Mouse (Mus musculus): ENCODE data around the gene Abca4. TPM values are rescaled to one million over a fixed set of nuclear protein-coding genes. Genes with fewer than 3 reads are reported as not detected.

The Abca4 gene
- polyA plus RNA-seq, 1 experiment from 2014 or later = 1.3 TPM

- no peaks in the 10 kb centered on the region for H3K9me3 ChIP-seq (replicated peaks)
- H3K4me3 ChIP-seq = no peak overlapping the region
- no peaks in the 10 kb centered on the region for H3K36me3 ChIP-seq
- no peak for ATAC-seq
- 65% methylated on average over 4 of the region's 4 CpGs for WGBS (ENCODE audit: insufficient replicate concordance)
- no peak overlapping the region for H3K27ac ChIP-seq
- no peaks in the 10 kb centered on the region for H3K27me3 ChIP-seq (replicated peaks)
- H3K4me1 ChIP-seq = no peaks in the 10 kb centered on the region
- H3K4me2 ChIP-seq = no peak overlapping the region
- no peak overlapping the region for H3K9ac ChIP-seq
Measured at GRCm38 (mm10) chr3:122196621-122197298, 152.5 kb downstream of the Abca4 start.

- 52% methylated on average over 2 of the region's 2 CpGs for WGBS (ENCODE audit: insufficient replicate concordance)
- Histone ChIP-seq H3K9me3 (replicated peaks) (no peaks in the 10 kb centered on the region), H3K27ac (0 out of 2 replicates have a peak overlapping the region, but pooled peaks have one; percentile 30), H3K4me1 (peaks cover 11% of the 10 kb centered on the region; the same call in 1 of the 2 replicates), H3K27me3 (replicated peaks) (no peaks in the 10 kb centered on the region), H3K9ac (no peak overlapping the region), H3K4me2 (no peak overlapping the region), H3K36me3 (no peaks in the 10 kb centered on the region), H3K4me3 (no peak overlapping the region)
- no peak for ATAC-seq
Measured at GRCm38 (mm10) chr3:122198532-122198931, 154.3 kb downstream of the Abca4 start.

- Histone ChIP-seq H3K9me3 (replicated peaks) (no peaks in the 10 kb centered on the region), H3K4me3 (no peak overlapping the region), H3K4me1 (peaks cover 11% of the 10 kb centered on the region; the same call in 1 of the 2 replicates), H3K27ac (0 out of 2 replicates have a peak overlapping the region, but pooled peaks have one; percentile 30), H3K36me3 (no peaks in the 10 kb centered on the region), H3K27me3 (replicated peaks) (no peaks in the 10 kb centered on the region), H3K9ac (no peak overlapping the region), H3K4me2 (no peak overlapping the region)
- WGBS (ENCODE audit: insufficient replicate concordance) = 68% methylated on average over 8 of the region's 8 CpGs
- ATAC-seq = peak; percentile 70
Measured at GRCm38 (mm10) chr3:122198966-122199381, 154.7 kb downstream of the Abca4 start.

GRCm38 (mm10) chr3:122199600-122199999, 155.4 kb downstream of the Abca4 start:
- WGBS (ENCODE audit: insufficient replicate concordance) = 79% methylated on average over 4 of the region's 4 CpGs
- no peak for ATAC-seq

GRCm38 (mm10) chr3:122200017-122200416, 155.8 kb downstream of the Abca4 start:
- Histone ChIP-seq H3K36me3 (no peaks in the 10 kb centered on the region), H3K4me3 (no peak overlapping the region), H3K27ac (no peak overlapping the region), H3K9ac (no peak overlapping the region), H3K4me2 (no peak overlapping the region), H3K4me1 (peaks cover 11% of the 10 kb centered on the region; the same call in 1 of the 2 replicates), H3K9me3 (replicated peaks) (no peaks in the 10 kb centered on the region), H3K27me3 (replicated peaks) (no peaks in the 10 kb centered on the region)
- no peak for ATAC-seq
- WGBS (ENCODE audit: insufficient replicate concordance) = 75% methylated on average over 5 of the region's 5 CpGs

More at GRCm38 (mm10) chr3:122199600-122199999, 155.4 kb downstream of the Abca4 start:
- H3K27me3 ChIP-seq (replicated peaks) = no peaks in the 10 kb centered on the region
- no peak overlapping the region for H3K27ac ChIP-seq
- H3K9me3 ChIP-seq (replicated peaks) = no peaks in the 10 kb centered on the region
- H3K4me1 ChIP-seq = peaks cover 11% of the 10 kb centered on the region; the same call in 1 of the 2 replicates
- H3K9ac ChIP-seq = no peak overlapping the region
- no peaks in the 10 kb centered on the region for H3K36me3 ChIP-seq
- H3K4me3 ChIP-seq = no peak overlapping the region
- H3K4me2 ChIP-seq = no peak overlapping the region

GRCm38 (mm10) chr3:122200447-122200846, 156.2 kb downstream of the Abca4 start:
- Histone ChIP-seq H3K27me3 (replicated peaks) (no peaks in the 10 kb centered on the region), H3K36me3 (no peaks in the 10 kb centered on the region), H3K9me3 (replicated peaks) (no peaks in the 10 kb centered on the region), H3K4me1 (peaks cover 11% of the 10 kb centered on the region; the same call in 1 of the 2 replicates), H3K27ac (no peak overlapping the region), H3K9ac (no peak overlapping the region), H3K4me2 (no peak overlapping the region), H3K4me3 (no peak overlapping the region)
- ATAC-seq = no peak
- WGBS (ENCODE audit: insufficient replicate concordance) = 75% methylated on average over 5 of the region's 5 CpGs

GRCm38 (mm10) chr3:122202307-122202732, 158.1 kb downstream of the Abca4 start:
- no peak for ATAC-seq
- no peak overlapping the region for H3K27ac ChIP-seq
- H3K4me3 ChIP-seq = no peak overlapping the region
- no peaks in the 10 kb centered on the region for H3K27me3 ChIP-seq (replicated peaks)
- 26% methylated on average over 5 of the region's 5 CpGs for WGBS (ENCODE audit: insufficient replicate concordance)
- peaks cover 11% of the 10 kb centered on the region; the same call in 1 of the 2 replicates for H3K4me1 ChIP-seq
- H3K9ac ChIP-seq = no peak overlapping the region
- no peaks in the 10 kb centered on the region for H3K9me3 ChIP-seq (replicated peaks)
- H3K36me3 ChIP-seq = no peaks in the 10 kb centered on the region
- H3K4me2 ChIP-seq = no peak overlapping the region

- no peak overlapping the region for H3K9ac ChIP-seq
- H3K4me2 ChIP-seq = no peak overlapping the region
- H3K36me3 ChIP-seq = no peaks in the 10 kb centered on the region
- peaks cover 11% of the 10 kb centered on the region; the same call in 1 of the 2 replicates for H3K4me1 ChIP-seq
- no peaks in the 10 kb centered on the region for H3K9me3 ChIP-seq (replicated peaks)
- H3K27ac ChIP-seq = no peak overlapping the region
- WGBS (ENCODE audit: insufficient replicate concordance) = 56% methylated on average over 9 of the region's 9 CpGs
- H3K4me3 ChIP-seq = no peak overlapping the region
- ATAC-seq = no peak
- no peaks in the 10 kb centered on the region for H3K27me3 ChIP-seq (replicated peaks)
Measured at GRCm38 (mm10) chr3:122203675-122204329, 159.6 kb downstream of the Abca4 start.

- Histone ChIP-seq H3K4me3 (no peak overlapping the region), H3K27me3 (replicated peaks) (no peaks in the 10 kb centered on the region), H3K4me1 (peaks cover 16% of the 10 kb centered on the region; the same call in 1 of the 2 replicates), H3K9ac (no peak overlapping the region), H3K4me2 (no peak overlapping the region), H3K9me3 (replicated peaks) (no peaks in the 10 kb centered on the region), H3K27ac (no peak overlapping the region), H3K36me3 (no peaks in the 10 kb centered on the region)
- 72% methylated on average over 6 of the region's 6 CpGs for WGBS (ENCODE audit: insufficient replicate concordance)
- ATAC-seq = no peak
Measured at GRCm38 (mm10) chr3:122205753-122206152, 161.5 kb downstream of the Abca4 start.

GRCm38 (mm10) chr3:122206279-122207070, 162.2 kb downstream of the Abca4 start:
- WGBS (ENCODE audit: insufficient replicate concordance) = 63% methylated on average over 8 of the region's 8 CpGs
- Histone ChIP-seq H3K4me3 (no peak overlapping the region), H3K4me1 (peaks cover 16% of the 10 kb centered on the region; the same call in 1 of the 2 replicates), H3K4me2 (no peak overlapping the region), H3K27me3 (replicated peaks) (no peaks in the 10 kb centered on the region), H3K27ac (no peak overlapping the region), H3K9me3 (replicated peaks) (no peaks in the 10 kb centered on the region), H3K9ac (no peak overlapping the region), H3K36me3 (no peaks in the 10 kb centered on the region)
- ATAC-seq = no peak

- no peak overlapping the region for H3K9ac ChIP-seq
- H3K36me3 ChIP-seq = no peaks in the 10 kb centered on the region
- H3K9me3 ChIP-seq (replicated peaks) = no peaks in the 10 kb centered on the region
- H3K4me3 ChIP-seq = no peak overlapping the region
- H3K4me2 ChIP-seq = no peak overlapping the region
- no peak for ATAC-seq
- H3K27me3 ChIP-seq (replicated peaks) = no peaks in the 10 kb centered on the region
- WGBS (ENCODE audit: insufficient replicate concordance) = 78% methylated on average over 6 of the region's 6 CpGs
- H3K27ac ChIP-seq = no peak overlapping the region
- 0 out of 2 replicates have a peak, but pooled peaks cover 6% of the 10 kb centered on the region for H3K4me1 ChIP-seq
Measured at GRCm38 (mm10) chr3:122207766-122208165, 163.5 kb downstream of the Abca4 start.
